Mouse (Mus musculus): ENCODE measurements around the gene 5430427O19Rik.
A peak's percentile ranks its signal among the peaks of the same experiment; 100 is the strongest.

Gene 5430427O19Rik

DNA sequence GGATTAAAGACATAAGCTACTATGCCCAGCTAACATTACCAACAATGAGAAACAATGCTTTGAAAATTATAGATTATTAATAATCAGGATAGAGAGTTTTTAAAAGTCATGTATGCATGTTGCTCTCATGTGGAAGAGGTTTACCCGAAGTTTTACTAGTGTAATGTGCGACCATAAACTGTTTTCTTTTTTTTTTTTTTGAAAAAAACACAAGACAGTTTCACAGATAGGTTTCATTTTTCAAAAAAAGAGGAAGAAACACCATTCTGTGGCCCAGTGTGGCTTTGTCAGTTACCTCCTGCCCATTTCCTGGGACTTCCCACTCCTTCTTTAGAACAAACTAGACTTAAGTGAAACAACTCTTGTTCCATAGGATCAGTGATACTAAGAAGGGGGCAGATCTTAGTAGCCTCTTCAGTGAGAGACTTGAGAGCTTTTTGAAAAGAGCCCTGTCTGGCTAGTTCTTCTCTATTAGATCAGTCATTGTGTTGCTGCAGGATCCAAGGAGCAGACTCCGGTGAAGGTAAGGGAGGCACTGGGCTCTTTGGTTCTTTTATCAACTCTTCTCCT lies at the start of gene 5430427O19Rik:
Gene 5430427O19Rik, plus strand, starts transcription at position 441 of the 570 bp plus-strand sequence.
- no peak for DNase-seq (ENCODE audit: low read depth)

DNA sequence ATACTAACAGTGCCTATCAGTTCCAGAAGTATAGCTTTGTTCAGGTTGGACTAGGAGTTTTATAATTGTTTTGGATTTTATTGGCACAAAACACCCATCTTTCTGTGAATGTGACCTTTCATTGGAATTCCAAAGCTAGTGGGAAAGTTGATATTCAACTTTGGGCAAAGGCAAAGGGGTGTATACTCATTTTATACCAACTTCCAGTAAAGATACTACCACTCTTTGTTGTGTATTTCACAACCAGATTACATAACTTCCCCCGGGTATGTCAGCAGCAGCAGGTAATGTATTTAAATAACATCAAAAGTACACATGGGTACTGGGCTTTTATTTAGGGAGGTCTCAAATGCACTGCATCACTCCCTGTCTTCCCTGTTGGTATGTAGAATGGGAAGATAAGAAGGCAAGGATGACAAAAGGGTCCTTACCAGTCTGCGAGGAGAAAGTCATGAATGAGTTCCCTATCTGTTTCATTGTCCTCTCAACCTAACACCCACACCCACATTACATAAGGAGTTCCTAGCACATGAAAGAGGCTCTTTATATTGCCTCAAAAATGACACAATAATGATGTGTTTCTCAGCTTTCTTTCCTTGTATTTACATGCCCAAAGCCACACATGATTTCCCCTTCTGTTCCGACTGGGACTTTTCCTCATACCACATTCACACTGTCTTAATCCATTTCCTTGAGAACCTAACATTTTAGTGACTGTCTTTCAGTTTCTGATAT lies 42.3 kb upstream of the 5430427O19Rik start:
- no peak for DNase-seq (ENCODE audit: low read depth)

DNA sequence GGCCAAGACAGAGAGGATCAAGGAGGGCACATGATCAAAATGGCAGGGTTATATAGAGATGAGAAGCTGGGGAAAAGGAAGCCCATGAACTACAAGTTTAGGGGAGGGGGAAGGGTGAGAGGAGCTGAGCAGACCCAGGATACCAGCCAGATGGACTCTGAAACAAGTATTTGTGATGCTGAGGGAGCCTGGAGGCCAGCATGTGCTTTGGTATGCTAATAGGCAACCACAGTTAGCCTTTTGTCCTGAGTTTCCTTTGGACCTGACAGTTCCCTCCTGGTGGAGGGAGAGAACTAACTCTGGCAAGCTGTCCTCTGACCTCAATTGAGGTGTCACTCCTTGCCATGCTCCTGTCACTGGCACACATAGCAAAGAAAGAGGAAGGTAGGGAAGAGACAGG lies 41.2 kb upstream of the 5430427O19Rik start:
- DNase-seq (ENCODE audit: low read depth): no peak

DNA sequence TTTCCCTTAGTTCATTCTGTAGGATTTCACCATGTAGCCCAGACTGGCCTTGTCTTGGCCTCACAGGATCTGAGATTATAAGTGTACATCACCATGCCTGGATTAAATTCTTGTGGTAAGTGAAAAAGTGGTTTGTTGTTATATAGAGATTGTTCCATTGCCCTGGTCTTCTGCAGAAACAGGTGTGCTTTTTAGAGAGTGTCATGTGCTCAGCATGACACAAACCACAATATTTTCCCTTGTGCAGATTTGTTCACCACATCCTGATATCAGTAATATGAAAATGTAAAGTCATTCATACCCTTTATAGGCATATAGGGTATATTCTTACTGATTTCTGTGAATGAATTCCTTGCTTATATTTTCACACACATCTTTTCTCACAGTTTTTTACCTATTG lies 31.0 kb upstream of the 5430427O19Rik start:
- DNase-seq (ENCODE audit: low read depth): no peak

DNA sequence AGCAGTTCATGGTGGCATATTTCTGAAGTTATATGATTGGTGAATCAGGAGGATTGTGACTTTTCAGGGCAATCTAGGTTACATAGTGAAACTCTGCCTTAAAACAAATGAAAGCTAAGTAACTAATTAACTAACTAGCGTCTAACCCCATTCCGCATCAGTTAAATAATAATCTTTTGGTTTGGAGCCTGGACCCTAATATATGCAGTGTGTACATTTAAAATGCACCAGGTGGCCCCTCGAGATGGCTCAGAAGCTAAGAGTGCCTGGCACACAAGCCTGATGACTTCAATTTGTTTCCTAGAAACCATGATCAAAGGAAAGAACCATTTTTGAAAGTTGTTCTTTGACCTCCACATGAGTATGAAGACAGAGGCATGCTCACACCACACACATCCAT lies 14.2 kb upstream of the 5430427O19Rik start:
- DNase-seq (ENCODE audit: low read depth): no peak

DNA sequence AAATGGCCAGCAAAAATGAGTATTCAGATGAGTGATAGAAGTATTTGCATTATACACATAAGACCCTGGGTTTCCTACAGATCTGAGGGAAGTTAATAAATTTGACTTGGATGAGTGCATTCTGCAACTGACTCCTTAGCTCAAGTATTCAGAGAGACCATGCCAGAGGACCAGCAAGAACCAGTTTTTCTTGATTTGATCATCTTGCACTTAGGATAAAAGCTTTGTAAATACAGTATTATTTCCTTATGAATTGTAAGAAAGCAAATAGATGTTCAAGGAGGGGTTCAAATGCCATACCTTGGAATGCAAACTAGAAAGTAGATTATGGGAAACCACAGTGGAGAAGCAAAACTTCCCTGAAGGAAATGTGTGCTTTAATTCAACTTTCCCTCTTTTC lies 13.0 kb upstream of the 5430427O19Rik start:
- DNase-seq (ENCODE audit: low read depth): no peak

DNA sequence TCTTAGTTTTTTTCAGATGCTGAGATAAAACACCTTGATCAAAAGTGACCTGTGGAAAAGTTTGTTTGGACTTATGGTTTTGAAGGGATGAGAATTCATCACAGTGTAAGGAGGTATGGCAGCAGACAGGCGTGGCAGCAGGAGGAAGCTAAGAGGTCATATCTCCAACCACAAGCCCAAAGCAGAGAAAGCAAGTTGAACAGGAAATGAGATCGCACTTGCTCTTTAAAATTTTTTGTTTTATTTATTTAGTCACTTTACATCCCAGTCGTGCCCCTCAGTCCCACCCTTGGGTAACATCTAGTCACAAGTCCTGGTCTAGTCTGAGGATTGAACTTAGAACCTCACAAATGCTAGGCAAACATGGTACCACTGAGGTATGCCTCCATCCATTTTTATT lies 2.1 kb upstream of the 5430427O19Rik start:
- DNase-seq (ENCODE audit: low read depth): no peak

DNA sequence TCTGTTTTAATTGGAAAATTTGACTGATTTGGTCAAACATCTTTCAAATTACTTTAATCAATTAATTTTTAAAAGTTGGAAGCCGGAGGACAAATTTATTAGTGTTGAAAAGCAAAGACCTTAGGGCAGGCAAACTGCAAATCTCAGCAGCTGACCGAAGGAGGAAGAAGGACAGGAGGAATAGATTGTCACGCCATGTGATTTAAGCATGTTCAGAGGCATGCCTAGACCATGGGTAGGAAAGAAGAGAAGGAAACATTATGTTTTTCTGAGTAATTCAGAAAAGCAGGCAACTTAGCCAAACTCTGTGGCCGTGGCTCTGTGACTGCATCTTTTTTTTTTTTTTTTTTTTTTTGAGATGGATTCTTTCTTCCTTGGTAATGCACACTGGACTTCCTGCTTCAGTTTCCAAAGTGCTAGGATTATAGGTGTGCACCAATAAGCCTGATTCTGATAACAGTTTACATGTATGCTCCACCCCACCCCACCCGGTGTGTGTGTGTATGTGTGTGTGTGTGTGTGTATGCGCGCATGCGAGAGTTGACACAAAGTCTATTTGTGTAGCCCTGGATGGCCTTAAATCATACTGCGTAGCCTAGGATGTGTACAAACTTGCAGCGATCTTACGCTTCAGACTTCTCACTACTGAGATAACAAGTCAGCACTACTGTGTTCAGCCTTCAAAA lies 1.4 kb downstream of the 5430427O19Rik start:
- DNase-seq (ENCODE audit: low read depth): no peak

DNA sequence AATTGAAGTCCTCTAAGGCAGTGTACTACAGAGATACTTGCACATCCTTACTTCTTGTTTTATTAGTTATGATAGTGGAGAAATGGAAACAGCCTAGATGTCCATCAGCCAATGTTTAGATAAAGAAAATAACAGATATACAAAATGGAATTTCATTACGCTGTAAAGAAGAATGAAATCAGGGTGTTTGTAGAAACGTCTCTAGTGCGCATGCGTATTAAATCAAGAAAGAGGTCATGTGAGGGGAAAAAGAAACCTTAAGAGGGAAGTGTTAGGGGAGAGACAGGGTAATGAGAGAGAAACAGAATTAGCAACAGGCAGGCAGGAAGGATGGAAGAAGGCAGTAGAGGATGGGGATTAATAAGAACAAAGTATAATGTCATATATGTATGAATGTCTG lies 4.2 kb downstream of the 5430427O19Rik start:
- no peak for DNase-seq (ENCODE audit: low read depth)

DNA sequence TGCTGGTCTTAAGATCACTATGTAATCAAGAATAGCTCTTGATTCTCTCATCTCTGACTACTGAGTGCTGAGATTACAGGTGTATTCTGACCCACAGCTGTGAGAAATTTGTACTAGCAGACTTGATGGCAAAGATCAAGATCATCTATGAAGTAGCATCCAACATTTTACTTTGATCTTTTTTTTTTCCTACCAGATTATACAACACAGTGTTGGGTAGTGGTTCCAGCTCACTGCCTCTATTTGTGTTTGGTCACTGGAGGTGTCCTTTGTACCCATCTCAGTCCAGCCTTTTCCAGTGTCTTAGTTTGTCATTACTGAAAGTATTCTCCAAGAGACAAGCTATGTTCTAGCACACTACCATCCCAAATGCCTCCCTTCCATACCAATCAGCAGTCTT lies 5.8 kb downstream of the 5430427O19Rik start:
- DNase-seq (ENCODE audit: low read depth): no peak

DNA sequence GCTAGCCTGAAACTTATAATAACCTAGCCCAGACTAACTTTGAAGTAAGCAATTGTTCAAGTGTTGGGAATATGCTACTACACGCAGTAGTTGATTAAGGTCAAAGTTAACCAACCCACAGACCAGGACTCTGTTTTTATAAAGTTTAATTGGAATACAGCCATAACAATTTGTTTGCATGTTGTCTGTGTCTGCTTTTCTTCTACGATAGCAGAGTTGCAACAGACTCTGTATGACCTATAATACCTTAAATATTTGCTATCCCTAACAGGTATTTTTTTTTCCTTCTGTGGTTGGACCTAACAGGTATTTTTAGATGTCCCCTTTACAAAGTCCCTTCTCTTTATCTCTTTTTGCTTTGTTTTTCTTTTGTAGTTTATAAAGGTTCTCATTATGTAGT lies 7.6 kb downstream of the 5430427O19Rik start:
- DNase-seq (ENCODE audit: low read depth): no peak

DNA sequence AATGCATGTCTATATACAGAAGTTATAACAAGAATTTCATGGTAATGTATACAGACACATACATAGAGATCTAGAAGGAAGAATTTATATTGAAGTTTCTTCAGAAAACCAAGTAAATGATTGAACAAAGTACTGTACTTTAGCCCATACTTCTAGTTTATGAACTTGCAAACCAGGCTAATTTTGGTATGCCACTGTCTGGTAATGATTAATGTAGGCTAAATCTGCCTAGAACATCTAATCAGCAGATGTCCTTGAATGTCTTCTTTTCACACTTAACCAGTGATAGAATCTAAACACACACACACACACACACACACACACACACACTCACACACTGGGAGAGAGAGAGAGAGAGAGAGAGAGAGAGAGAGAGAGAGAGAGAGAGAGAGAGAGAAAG lies 8.1 kb downstream of the 5430427O19Rik start:
- no peak for DNase-seq (ENCODE audit: low read depth)

DNA sequence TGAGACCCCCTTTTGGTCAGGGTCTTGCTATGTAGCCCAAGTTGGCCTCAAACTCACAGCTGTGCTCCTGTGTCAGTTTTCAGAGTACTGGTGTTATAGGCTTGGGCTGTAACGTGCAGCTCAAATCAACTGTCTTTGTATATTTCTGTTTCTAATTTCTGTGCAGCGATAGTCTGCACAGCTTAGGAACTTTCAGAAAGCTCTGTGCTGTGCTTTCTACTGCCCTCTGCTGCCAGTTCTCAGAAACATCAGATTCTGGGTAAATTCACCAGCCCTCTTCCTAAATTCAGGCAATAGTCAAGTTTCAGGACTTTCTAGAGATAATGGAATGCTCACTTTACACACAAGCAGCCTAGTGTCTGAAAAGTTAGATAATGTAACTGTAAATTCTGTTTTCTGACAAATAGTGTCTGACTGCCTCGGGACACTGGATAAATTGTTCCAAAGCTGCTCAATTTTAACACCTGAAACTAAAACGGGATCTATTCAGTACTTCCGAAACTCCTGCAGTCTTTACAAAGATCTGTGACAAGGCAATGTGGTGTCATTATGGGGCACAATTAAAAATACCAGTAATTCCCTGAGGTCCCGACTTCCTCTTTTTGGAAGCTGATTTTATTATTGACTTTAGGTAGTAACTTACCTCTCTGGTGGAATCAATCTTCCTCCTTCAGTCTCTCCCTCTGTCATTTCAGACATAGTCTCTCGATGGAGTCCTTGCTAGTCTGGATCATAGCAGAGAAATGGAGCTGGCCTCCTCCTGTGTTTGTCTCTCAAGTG lies 9.2 kb downstream of the 5430427O19Rik start:
- no peak for DNase-seq (ENCODE audit: low read depth)

DNA sequence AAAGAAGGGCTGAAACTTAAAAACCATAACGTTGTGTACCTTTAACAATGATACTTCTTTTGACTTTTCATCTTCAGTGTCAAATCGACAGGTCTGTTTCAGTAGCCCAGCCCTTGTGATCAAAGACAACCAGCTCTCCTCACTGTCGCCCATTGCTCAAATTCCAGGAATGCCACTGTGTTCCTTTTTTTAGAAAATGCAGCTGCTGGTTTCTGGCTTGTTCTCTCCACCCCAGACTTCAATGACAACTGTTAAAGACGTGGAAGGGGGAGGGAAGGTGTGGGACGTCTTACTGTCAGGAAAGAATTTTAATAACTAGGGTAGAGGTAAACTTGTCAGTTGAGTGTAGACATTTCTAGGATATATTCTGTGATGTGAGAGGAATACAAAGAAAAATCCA lies 16.5 kb downstream of the 5430427O19Rik start:
- no peak for DNase-seq (ENCODE audit: low read depth)

DNA sequence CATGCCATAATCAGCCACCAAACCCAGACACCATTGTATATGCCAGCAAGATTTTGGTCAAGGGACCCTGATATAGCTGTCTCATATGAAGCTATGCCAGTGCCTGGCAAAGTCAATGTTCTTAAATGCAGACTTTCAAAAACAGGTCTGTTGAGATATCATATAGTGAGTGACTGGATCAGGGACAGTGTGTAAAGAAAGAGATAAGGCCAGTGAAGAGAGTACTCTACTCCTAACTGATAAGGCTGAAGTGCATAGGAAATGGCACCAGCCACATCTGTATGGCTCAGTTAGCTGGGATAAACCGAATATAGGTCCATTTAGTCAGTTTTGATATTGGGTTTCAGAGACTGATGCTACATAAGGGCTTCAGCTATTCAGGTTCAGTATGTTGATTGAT lies 31.0 kb downstream of the 5430427O19Rik start:
- DNase-seq (ENCODE audit: low read depth): no peak

DNA sequence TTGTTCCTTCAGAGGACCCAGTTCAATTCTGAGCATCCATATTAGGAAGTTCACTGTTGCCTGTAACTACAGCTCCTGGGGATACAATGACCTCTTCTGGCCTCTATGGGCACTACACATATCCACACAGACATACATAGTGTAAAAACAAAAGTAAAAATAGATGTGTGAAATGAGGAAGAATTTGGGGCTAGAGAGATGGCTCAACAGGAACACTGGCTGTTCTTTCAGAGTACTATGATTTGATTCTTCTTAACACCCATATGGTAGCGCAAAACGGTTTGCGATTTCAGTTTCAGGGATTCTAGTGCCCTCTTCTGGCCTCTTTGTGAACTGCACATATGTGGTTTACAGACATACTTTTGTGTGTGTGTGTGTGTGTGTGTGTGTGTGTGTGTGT lies 48.9 kb downstream of the 5430427O19Rik start:
- peak; percentile 2 for DNase-seq (ENCODE audit: low read depth)

DNA sequence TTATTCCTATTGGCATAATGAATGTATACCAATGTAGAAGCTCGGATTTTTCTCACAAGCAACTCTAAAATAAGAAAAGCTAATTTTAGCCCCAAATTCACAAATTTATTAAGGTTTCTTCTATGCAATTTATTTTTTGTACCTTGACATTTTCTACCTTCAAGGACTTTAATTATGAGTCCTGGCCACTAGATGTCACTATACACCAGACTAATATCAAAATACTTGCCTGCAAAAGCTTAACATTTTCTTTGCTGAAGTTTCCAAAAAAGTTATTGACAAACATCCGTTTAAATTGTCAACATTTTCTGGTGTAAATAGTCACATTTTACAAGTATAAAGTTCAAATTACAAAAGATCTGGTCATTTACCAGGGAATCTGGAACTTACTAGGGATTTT lies 62.8 kb downstream of the 5430427O19Rik start:
- DNase-seq (ENCODE audit: low read depth): no peak
